Mouse (Mus musculus): ENCODE results near the gene Nt5dc1.

DNA sequence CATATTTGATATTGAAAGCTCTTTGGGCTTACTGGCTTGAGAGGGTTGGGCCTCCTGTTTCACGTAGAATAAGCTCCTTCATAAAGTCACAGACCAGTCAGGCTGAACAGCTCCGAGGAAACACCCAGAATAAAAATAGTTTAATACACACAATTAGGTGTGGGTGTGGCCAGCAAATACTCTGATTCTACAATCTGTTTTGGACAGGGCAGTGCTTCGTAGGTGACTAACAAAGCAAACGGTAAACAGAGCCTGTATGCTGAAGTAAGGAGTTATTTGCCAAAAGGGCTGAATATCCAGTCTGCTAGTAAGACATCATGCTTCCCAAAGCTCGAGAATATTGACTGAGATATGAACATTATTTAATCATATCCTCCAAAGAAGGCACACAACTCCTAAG, 32.7 kb downstream of the Nt5dc1 start:
- TF ChIP-seq CTCF (IDR thresholded peaks at IDR 0.05; ENCODE audit: borderline replicate concordance, extremely low read depth, insufficient read depth, insufficient read length) (no peak), POLR2A (IDR thresholded peaks at IDR 0.05; ENCODE audit: borderline replicate concordance, extremely low read depth, insufficient read depth, insufficient read length, poor library complexity, severe bottlenecking) (no peak)

Measured in brain, embryonic 14.5 days (tissue).